Mouse (Mus musculus): ENCODE measurements at regions not wholly inside any gene's neighbourhood (a gene's known extent, or its start where the extent isn't known, plus 50 kb on each side); places are given as distances from the start of the nearest gene placed in this dataset.

- TF ChIP-seq CTCF (IDR thresholded peaks at IDR 0.05) (no peak), POLR2A (IDR thresholded peaks at IDR 0.05; ENCODE audit: insufficient read depth, low read depth, low read length) (no peak)
Measured at GRCm38 (mm10) chr9:84966558-84967154, 345.9 kb upstream of the Gm11114 start.

All from heart, adult 2 months (tissue).